Mouse (Mus musculus) bone marrow, adult 2 months (tissue): Measurements from ENCODE around the gene Ccdc33. TPM values are rescaled to one million over a fixed set of nuclear protein-coding genes. Genes with fewer than 3 reads are reported as not detected.

ENCODE experiments used
- H3K27ac ChIP-seq: fragments of 200-500 bp; 2 replicates; pipeline ENCODE4 v1.5.1; 2012; ENCODE audit warnings: low read depth, mild to moderate bottlenecking, control low read depth, inconsistent platforms, low read length; ENCODE audit not compliant: control insufficient read depth, poor library complexity, insufficient read depth
- H3K4me1 ChIP-seq: fragments of 200-500 bp; 2 replicates; pipeline ENCODE4 v1.6.1; 2011; ENCODE audit warnings: low read length; ENCODE audit not compliant: control insufficient read depth, insufficient read depth
- H3K4me3 ChIP-seq: fragments of 200-500 bp; replicated peaks from 2 replicates; pipeline ENCODE3; 2011; ENCODE audit warnings: mild to moderate bottlenecking, low read depth, low read length, control low read depth; ENCODE audit not compliant: control insufficient read depth
- CTCF ChIP-seq: fragments of 200-500 bp; IDR thresholded peaks from 2 replicates; pipeline ENCODE4 v1.5.1; 2011; ENCODE audit warnings: low read length, control low read depth; ENCODE audit not compliant: control insufficient read depth, insufficient read depth
- POLR2A ChIP-seq: fragments of 200-500 bp; IDR thresholded peaks from 2 replicates; pipeline ENCODE4 v1.6.1; 2011; ENCODE audit warnings: low read depth, mild to moderate bottlenecking, control low read depth, low read length, borderline replicate concordance; ENCODE audit not compliant: control insufficient read depth
- WGBS: fragments of 180-500 bp; shearing (Covaris S2); methylation state at CpG from one replicate; pipeline ENCODE4 v1.1.7; 2018; 5-methylcytosine and 5-hydroxymethylcytosine counted together
- polyA plus RNA-seq: library from polyadenylated mRNA; stranded (reverse); fragments of >200 nt; gene quantifications from 2 replicates; pipeline ENCODE4 v1.2.4, GENCODE M21; 2011; ENCODE audit warnings: low replicate concordance; ENCODE audit not compliant: missing spikeins, insufficient read depth, insufficient read length

Ccdc33 gene
- polyA plus RNA-seq, 1 experiment, result not detected

DNA sequence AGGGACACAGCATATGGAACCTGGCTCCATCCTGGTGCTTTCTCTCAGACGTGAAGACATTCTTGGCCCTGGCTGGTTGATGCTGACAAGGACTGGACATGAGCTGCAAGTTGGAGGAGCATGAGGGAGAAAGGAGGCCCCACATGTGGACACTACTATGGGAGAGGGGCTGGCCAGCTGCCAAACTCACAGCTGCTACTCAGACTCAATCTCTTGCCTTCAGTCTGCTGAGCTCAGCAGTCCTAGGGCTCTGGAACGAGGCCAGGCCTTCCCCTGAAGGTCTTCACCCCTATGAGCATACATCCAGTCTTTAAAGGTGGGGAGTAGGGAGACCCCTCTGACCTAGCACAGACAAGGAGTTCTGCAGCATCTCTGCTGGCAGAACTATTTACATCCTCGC lies 36.7 kb upstream of the Ccdc33 start:
- TF ChIP-seq POLR2A (no peak), CTCF (no peak)
- Histone ChIP-seq H3K4me1 (no peaks in the 10 kb centered on the region), H3K27ac (no peak overlapping the region), H3K4me3 (no peak overlapping the region)
- 63% methylated on average over 3 of the region's 3 CpGs for WGBS

DNA sequence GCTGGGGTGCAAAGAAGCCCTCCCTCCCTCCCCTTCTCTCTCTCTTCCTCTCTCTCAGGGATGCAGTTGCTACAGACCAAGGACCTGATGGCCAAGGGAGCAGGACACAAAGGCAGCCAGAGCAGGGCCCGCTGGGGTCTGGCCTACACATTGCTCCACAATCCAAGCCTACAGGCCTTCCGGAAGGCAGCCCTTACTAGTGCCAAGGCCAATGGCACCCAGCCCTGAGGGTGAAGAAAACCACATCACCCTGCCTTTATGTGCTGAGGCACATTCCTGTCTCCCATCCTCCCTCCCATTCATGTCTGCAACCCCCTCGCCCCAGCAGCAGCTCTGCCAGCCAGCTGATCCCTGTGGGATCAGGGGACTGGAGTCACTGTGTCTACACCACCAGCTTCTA lies 34.5 kb upstream of the Ccdc33 start:
- H3K4me3 ChIP-seq, result no peak overlapping the region
- 86% methylated on average over 3 of the region's 3 CpGs for WGBS
- H3K27ac ChIP-seq, result no peak overlapping the region
- no peak for TF ChIP-seq POLR2A
- TF ChIP-seq CTCF, result no peak
- H3K4me1 ChIP-seq, result no peaks in the 10 kb centered on the region

GRCm38 (mm10) chr9:58150733-58151361 lies 32.2 kb upstream of the Ccdc33 start:
- H3K4me3 ChIP-seq, result no peak overlapping the region
- no peak overlapping the region for H3K27ac ChIP-seq
- TF ChIP-seq POLR2A (no peak), CTCF (no peak)
- no peaks in the 10 kb centered on the region for H3K4me1 ChIP-seq
- WGBS, result 69% methylated on average over 4 of the region's 4 CpGs

DNA sequence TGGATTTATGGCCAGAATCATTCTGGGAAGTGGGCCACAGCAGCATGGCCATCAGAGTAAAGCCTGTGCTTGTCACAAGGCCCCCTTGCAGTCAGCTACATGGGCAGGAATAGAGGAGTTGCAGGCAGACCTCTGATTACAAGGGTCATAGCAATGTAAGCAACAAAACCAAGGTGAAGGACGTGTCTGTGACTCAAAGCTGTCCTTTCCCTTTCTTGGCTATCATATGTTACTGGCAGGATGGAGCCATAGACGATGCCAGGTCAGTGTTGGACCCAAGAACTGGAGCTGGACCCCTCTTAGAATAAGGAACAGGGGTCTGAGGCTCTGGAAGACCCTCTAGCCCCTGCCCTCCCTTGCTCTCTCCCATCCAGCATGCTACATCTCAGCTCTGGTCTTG lies 30.2 kb upstream of the Ccdc33 start:
- 58% methylated on average over 2 of the region's 2 CpGs for WGBS
- no peak overlapping the region for H3K27ac ChIP-seq
- no peak overlapping the region for H3K4me3 ChIP-seq
- H3K4me1 ChIP-seq, result no peaks in the 10 kb centered on the region
- no peak for TF ChIP-seq POLR2A
- TF ChIP-seq CTCF, result no peak

DNA sequence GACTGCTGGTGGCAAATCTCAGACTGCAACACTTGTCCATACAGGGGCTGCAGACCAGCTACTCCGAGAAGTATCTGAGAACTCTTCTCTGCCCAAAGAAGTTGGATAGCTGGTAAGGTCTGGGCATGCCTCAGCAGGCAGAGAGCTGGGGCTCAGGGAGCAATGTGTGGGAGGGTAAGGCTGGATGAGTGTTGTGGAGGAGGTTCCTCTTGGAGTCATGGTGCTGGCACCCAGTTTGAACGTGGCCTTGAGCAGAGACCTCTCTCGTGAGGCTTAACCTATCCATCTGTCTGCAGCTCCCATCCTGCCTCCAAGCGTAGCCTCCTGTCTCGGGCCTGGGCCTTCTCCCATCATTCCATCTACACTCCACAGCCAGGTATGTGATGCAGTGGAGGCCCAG lies 26.8 kb upstream of the Ccdc33 start:
- no peak overlapping the region for H3K4me3 ChIP-seq
- TF ChIP-seq POLR2A (no peak), CTCF (no peak)
- 69% methylated on average over 5 of the region's 5 CpGs for WGBS
- H3K4me1 ChIP-seq, result no peaks in the 10 kb centered on the region
- no peak overlapping the region for H3K27ac ChIP-seq

DNA sequence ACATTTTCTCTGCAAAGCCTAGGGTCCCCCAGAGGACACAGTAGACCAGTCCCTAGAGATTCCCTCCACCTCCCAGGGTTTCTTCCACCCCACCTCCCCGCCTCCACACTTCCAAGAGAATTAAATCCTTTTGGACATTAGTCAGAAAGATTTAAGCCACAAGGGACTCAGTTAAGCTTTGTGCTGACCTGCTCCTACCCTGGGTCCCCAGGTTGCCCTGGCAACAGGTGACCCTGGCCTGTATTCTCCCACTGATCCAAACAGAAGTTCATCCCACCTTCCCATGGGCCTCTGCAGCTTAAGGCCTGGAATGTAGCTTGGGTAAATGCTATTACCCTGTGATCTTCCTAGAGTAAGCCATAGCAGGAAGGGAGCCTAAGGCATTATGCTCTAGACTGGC lies 26.0 kb upstream of the Ccdc33 start:
- TF ChIP-seq CTCF (no peak), POLR2A (no peak)
- H3K4me3 ChIP-seq, result no peak overlapping the region
- no peak overlapping the region for H3K27ac ChIP-seq
- WGBS, result 73% methylated on average over 1 of the region's 1 CpGs
- H3K4me1 ChIP-seq, result no peaks in the 10 kb centered on the region

- Histone ChIP-seq H3K4me3 (no peak overlapping the region), H3K27ac (no peak overlapping the region), H3K4me1 (no peaks in the 10 kb centered on the region)
- 49% methylated on average over 7 of the region's 7 CpGs for WGBS
- TF ChIP-seq CTCF, result no peak
- no peak for TF ChIP-seq POLR2A
Measured at GRCm38 (mm10) chr9:58143419-58143818, 24.8 kb upstream of the Ccdc33 start.

DNA sequence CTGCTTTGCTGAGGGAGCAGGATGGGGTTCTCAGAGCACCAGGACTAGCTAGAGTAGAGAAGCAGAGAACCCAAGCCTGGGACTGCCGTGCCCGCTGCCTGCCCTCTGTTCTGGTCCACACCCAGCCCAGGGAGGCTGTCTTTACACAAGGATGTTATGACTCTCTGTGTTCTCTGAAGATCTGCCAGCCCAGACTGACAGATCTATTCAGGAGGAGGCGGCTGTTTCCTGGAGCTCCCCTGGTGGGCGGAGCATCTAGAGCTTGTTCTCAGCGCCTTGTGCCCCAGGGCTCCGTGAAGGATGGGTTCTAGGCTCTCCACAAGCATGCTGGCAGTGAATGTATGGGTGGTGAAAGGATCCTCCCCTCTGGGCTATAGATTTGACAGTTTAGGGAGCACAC lies 21.3 kb upstream of the Ccdc33 start:
- 25% methylated on average over 6 of the region's 6 CpGs for WGBS
- Histone ChIP-seq H3K4me1 (no peaks in the 10 kb centered on the region), H3K4me3 (no peak overlapping the region), H3K27ac (no peak overlapping the region)
- TF ChIP-seq CTCF (no peak), POLR2A (no peak)

GRCm38 (mm10) chr9:58135921-58136321 lies 17.3 kb upstream of the Ccdc33 start:
- TF ChIP-seq CTCF (no peak), POLR2A (no peak)
- H3K27ac ChIP-seq, result no peak overlapping the region
- 23% methylated on average over 2 of the region's 2 CpGs for WGBS
- no peak overlapping the region for H3K4me3 ChIP-seq
- no peaks in the 10 kb centered on the region for H3K4me1 ChIP-seq
